Mouse (Mus musculus): Measurements from ENCODE around the gene Lypd5.

The Lypd5 gene

DNA sequence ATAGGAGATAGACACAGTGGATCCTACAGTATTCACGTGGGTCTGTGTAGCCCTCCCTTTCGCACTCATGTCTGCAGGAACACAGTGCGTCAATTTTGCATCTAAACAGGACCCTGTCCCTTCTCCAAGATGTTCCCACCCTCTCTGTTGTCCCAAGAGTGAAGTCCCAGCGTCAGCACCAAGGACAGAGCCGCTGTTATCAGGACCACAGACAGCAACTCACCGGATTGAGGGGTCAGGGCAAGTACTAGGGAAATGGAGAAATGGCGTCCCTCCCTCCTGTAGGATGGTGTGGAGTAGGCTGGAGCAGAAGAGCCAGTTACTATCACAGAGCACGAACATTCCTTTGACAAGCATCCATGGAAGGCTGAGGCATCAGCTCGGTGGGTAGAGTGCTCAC is 10.3 kb downstream of the Lypd5 start:
- DNase-seq (ENCODE audit: extremely low spot score, low spot score): peak; percentile 61

DNA sequence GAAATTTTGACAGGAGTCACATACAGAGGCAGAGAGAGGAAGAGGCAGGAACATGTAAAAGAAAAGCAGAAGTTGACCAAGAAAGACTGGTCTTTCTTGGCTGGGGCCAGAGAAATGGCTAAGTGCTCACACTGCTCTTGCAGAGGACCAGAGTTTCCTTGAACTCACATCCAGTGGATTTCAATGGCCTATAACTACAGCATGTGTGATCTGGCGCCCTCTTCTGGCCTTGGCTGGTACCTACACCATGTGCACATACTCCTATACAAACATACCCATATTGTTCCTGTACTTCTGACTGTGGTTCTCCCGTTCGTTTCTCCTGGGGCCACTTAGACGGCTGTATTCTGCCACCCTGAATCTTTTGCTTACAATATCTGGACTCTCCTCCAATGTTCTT is 12.0 kb downstream of the Lypd5 start:
- DNase-seq (ENCODE audit: extremely low spot score, low spot score): no peak

DNA sequence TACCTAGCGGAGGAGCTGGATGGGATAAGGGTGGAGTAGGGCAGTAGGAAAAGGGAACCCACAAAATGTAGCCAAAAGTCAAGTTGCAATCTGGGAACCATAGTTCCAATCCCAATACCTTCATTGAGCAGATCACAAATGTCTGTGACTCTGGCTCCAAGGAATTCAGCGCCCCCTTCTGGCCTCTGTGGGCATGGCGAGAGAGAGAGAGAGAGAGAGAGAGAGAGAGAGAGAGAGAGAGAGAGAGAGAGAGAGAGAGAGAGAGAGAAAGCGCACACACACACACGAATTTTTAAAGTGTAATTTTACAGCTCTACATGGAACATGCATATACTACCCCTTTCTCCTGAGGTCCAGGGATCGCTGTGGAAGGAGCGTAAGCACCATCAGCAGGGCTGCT is 14.2 kb downstream of the Lypd5 start:
- no peak for DNase-seq (ENCODE audit: extremely low spot score, low spot score)

DNA sequence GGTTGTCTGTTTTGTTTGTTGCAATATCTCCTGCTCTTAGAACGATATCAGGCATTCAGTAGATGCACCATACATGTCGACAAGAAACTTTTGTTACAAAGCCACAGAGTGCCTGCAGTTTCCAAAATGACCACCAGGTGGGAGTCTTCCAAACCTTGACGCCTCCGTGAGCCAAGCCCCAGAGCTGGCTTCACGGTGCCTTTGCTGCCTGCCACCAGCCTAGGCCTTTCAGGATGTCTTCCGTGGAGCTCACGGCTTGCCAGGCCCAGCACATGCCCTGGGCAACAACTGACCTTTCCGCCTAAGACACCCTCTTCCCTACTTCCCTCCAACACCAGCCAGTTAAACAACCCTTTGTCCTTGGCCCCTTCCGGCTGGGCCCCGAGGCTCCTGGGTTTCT is 15.8 kb downstream of the Lypd5 start:
- peak; percentile 83 for DNase-seq (ENCODE audit: extremely low spot score, low spot score)

DNA sequence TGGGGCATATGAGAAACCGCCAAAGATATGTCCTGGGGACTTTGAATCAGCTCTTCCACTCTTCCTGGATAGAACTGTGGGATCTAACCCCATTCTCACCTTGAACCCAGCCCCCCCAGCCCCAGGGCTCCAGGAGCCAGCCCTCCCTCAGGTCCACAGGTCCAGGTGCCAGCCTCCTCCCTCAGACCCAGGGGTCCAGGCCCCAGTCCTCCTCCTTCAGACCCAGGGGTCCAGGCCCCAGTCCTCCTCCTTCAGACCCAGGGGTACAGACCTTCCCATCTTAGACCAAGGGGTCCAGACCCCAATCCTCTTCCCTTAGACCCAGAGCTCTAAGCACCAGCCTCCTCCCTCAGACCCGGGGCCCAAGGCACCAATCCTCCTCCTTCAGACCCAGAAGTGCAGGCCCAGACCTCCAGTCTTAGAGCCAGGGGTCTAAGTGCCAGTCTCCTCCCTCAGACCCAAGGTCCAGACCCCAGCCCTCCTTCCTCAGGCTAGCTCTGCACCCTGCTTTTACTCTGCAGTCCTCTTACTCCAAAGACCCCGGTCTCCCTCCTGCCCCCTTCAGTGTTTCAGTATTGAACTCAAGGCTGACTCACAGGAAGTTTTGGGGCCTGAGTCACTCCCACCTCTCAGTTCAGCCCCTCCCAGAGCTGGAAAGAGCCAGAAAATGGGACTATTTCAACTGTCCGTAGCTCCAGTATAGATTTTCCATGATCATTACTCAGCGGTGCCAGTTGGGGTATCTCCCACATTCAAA is 16.4 kb downstream of the Lypd5 start:
- DNase-seq (ENCODE audit: extremely low spot score, low spot score): no peak

DNA sequence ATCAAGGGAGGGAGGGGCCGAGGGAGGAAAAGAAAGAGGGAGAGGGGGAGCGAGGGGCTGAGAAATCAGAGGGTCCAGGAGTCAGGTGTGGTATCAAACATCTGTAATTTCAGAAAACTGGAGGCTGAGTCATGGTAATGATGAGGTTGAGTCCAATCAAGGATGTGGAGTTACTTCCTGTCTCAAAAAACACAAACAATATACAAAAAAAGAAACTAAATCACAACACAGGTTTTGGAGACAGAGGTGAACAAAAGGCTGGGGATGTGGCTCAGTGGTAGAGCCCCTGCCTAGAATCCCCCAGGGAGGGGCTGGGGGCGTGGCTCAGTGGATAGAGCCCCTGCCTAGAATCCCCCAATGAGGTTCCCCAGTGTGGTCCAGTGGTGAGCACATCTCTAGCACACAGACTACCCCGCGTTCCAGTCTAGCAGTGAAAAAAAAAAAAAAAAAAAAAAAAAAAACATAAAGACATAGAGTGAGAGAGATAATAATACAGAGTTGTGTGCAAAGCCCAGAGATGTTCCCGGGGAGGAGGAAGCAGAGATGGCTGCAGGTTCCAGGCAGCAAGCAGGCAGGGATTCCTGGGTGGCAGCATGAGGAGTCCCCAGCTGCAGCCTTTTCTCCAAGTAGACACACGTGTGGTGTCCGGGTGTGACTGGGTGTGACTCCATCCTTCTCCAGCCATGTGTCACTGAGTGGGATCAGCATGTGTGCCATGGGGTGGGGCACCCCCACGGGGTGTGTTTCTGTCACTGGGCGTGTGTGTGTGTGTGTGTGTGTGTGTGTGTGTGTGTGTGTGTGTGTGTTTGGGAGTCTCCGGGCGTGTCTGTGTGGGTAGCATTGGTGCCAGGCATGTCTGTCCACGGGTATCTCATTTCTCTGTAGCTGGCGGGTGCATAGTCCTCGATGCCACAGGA is 18.0 kb downstream of the Lypd5 start:
- no peak for DNase-seq (ENCODE audit: extremely low spot score, low spot score)

DNA sequence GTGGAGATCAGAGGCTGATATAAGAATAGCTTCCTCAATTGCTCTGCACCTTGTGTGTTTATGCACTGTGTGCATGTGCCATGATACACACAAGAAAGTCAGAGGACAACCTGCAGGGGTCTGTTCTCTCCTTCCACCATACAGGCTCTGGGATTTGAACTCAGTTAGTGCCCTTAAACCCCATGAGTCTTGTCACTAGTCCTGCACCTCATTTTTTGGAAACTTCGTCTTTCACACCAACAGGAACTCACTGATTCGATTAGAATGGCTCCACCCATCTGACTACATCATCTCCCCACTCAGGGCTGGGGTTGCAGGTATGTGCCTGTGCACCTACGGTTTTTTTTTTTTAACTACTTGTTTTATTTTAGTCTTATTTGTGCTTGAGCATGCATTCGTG is 19.2 kb downstream of the Lypd5 start:
- DNase-seq (ENCODE audit: extremely low spot score, low spot score): no peak

DNA sequence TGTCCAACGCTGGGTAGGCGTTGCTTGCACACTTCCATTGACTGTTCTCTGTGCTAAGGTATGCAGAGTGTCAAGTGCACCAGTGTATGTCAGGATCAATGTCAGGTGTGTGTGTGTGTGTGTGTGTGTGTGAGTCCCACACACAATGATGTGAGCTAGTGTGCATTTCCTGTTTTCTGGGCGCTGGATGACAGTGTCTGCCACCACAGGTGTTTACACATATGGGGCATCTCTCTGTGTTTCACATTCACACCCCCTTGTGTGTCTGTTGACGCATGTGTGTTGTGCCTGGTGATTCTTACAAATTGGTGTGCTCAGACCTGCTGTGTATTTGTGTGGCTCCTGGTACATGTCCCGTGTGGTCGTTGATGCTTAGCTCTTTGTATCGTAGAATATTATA is 19.9 kb downstream of the Lypd5 start:
- no peak for DNase-seq (ENCODE audit: extremely low spot score, low spot score)

DNA sequence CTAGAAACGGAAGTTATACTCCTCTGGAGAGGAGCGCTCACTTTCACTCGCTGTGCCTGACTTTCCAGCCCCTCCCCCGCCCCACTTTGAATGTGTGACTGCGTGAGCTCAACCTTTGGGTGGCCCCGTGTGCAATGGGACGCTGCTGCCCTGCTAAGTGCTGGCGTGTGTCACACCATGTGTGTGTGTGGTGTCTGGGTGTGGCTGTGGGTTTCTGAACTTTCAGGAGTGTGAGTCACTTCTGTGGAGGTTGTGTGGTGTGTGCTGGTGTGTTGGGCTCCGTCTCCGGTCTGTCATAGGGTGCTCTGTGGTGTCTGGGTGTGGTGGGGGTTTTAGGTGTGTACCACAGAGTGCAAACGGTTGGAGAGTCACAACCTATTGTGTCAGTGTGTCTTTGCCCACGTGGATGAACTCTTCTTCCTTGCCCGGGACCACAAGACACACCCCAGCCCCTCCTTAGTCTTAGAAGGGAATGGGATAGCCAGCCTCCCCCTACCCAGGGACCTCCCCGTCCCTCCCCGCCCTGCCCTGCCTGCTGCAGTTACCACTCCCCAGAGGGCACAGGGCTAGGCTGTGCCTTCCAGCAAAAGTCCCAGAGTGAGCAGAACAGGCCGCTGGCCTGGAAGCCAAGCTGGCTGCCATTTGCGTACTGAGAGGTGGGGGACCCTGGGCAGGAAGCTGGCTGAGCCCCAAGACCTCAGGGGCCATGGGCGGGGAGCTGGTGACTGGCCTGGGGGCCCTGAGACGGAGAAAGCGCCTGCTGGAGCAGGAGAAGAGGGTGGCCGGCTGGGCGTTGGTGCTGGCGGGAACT is 20.9 kb downstream of the Lypd5 start, which contains the start of gene Kcnn4:
Gene Kcnn4 (plus strand): TSS at position 533 of the 811 bp plus-strand sequence.
- DNase-seq (ENCODE audit: extremely low spot score, low spot score): no peak

DNA sequence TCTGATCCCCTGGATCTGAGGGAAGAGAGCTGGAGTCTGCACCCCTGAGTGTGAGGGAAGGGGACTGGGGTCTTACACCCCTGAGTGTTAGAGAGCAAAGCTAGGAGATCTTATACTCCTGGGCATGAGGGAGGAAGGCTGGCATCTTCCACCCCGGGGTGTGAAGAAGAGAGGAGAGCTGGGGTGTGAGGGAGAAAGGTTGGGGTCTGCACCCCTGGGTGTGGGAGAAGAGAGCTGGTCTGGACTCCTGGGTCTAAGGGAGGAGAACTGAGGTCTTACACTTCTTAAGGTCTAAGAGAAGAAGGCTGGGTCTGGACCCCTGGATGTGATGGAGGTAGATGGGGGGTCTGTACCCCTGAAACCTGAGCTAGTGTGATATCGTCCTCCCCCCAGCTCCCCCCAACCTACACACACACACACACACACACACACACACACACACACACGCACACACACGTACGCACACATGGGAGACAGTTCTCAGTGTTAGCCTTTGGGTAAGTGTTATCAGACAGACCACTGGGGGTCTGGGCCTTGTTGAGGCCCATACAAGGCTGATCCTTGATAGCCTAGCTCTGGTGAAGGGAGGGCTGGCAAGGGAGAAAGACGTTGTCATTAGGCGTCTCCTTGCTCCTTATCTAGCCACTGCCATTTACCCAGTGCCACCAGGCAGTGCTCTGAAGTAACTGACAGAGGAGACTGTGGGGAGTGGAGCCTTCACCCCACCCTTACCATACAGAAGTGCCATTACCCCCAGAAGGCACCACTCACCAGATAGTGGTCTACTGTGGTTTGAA is 22.2 kb downstream of the Lypd5 start:
- DNase-seq (ENCODE audit: extremely low spot score, low spot score): no peak

DNA sequence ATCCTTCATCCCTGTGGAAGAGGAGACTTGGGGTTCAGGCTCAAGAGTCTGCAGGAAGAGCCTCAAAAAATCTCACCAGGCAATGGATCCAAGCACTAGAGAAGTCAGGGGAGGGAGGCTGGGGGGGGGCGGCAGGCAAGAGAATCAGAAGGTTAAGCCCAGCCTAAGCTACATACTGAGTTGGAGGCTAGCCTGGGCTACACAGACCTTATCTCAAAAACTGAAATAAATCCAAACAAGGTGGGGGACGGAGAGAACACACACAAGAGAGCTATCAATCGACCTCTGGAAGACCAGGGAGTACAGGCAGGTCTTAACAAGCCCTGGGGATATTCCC is 22.8 kb downstream of the Lypd5 start:
- no peak for DNase-seq (ENCODE audit: extremely low spot score, low spot score)

DNA sequence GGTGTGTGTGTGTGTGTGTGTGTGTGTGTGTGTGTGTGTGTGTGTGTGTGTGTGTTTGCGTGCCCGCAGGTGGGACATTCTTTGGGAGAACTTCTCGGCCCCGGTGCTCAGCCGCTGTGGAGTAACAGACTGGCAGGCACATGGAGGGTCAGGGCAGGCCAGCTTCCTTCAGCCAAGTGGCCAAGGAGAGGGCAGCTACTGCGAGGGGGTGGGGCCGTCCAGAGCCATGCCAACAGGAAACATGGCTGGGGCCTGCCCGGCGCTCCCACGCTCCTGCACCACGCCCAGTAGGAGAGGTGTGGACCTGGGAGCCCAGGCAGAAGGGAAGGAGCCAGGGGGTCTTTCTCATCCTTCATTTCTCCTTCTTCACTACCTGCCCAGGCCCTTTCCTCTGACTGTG is 23.3 kb downstream of the Lypd5 start:
- no peak for DNase-seq (ENCODE audit: extremely low spot score, low spot score)

DNA sequence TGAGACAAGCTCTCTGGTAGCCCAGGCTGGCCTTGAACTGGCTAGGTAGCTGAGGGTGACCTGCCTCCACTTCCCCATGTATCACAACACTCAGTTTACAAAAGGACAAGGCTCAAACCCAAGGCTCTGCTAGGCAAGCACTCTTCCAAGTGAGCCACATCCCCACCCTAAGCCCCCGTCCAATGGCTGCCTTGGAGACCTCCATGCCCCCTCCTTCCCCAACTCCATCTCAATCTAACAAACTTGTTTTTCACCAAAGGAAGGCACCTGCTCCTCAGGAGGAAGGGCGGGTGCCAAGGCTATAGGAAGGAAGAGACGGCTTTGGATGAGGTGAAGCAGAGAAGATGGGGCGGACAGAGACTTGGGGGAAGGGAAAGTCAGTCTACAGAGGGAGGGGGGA is 23.8 kb downstream of the Lypd5 start:
- no peak for DNase-seq (ENCODE audit: extremely low spot score, low spot score)

DNA sequence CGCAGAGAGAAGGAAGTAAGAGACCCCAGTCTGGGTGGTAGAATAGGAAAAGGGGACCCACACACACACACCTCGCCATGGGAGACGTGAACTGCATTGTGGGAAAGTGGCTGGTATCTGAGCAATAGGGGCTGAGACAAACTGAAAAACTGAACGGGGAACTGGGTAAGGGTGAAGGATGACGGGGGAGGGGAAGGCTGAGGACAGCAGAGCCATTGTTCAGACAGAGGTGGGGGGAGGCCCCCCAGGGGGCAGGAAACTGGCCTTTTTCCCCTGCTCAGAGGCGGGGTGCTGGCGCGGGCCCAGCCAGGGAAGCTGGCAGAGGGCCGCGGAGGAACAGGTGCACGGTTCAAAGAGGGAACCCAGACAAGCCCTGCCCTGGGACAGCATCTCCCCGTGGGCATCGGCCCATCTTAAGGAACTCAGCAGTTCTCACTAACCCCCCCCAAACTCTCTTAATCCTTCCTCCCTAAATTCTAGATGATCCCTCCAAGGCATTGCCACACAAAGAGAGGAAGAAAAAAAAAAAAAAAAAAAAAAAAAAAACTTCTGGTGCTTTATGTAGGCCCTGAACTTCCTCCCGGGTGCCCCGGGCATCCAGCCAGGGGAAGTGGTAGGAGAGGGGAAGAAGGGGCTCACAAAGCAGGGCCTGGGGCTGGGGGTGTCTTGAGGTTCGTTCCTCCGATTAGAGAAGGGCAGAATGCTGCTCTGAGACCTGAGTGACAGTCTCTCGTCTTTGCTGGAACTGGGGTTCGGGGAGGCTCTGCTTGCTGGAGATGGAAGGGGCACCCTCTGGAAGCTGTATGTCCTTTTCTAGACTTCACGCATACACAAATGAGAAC is 24.8 kb downstream of the Lypd5 start:
- no peak for DNase-seq (ENCODE audit: extremely low spot score, low spot score)

DNA sequence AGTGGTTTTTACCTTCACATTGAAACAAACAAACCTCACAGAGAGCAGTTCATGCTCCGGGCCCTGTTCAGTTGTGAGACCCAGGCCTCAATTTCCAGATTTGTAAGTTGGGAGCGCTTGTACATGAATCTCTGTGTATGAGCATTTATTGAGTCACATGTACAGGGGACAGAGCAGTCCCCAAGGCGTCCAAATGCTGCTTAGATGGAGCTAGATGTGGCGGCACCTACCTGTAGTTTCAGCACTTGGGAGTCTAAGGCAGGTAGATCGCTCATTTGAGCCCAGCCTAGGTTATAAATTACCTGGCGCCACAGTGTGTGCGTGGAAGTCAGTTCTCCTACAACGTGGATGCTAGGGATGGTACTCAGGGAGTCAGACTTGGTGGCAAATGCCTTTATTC is 27.5 kb downstream of the Lypd5 start:
- no peak for DNase-seq (ENCODE audit: extremely low spot score, low spot score)

DNA sequence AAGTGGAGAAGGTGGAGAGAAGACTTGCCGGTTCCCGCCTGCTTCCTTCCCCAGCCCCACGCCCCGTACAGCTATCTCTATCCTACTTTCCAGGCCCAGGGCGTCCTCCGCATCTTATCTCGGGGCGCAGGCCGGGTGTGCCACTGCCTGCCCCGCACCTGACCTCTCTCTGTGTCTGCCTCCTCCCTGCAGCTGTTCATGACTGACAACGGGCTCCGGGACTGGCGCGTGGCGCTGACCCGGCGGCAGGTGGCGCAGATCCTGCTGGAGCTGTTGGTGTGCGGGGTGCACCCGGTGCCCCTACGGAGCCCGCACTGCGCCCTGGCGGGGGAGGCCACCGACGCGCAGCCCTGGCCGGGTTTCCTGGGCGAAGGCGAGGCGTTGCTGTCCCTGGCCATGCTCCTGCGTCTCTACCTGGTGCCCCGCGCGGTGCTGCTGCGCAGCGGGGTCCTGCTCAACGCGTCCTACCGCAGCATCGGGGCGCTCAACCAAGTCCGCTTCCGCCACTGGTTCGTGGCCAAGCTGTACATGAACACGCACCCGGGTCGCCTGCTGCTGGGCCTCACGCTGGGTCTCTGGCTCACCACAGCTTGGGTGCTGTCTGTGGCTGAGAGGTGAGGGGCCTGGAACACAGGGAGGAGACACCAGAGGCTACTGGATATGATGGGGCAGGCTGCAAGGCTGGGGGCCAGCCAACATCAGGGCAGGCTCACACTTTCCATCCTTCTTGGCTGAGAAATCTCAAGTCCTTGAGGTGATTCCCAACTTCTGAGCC is 28.3 kb downstream of the Lypd5 start:
- peak; percentile 56 for DNase-seq (ENCODE audit: extremely low spot score, low spot score)

DNA sequence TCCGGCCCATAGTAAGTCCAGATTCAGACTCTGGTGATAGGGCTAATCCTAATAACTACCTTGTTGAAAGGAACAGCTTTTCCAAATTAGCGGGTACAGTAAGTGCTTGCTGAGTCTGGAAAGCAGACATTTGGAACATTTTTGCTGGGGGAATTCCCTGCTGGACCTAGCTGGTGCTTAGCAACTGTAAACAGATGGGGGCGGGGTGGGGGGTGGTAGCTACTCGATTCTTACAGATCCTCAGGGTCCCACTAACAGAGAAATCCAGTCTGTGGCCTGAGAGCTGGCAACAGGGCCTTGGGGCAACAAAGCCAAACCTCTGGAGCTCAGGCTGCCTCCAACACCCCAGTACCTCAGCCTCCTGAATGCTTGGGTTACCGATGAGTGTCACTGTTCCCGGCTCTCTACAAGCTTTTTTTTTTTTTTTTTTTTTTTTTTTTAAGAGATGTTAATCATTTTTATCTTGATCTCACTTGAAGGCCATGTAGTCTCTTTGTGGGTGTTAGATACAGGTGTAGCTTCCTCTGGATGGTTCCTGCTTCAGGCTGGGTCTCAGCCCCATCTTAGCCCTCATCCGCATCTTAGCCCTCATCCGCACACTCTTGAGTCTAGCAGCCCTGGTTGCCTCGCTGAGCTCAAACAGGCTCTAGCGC is 29.2 kb downstream of the Lypd5 start:
- DNase-seq (ENCODE audit: extremely low spot score, low spot score): no peak

DNA sequence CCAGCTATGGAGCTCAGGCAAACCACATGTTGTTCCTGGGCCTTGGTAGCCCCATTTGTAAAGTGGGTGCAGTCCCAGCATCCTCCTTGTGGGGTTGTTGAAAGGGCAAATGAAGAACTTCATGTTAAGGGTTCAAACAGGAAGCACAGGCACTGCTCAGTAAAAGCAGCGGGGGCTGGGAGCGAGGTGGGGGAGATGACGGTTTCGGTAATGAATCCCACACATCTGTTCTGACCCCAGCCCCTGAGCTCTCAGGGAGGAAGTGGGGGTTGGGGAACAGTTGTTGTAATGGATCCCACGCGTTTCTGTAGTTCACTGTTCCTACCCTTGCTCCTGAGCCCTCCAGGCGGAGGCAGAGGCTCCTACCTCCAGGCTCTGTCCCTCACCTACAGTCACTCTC is 30.9 kb downstream of the Lypd5 start:
- DNase-seq (ENCODE audit: extremely low spot score, low spot score): no peak

DNA sequence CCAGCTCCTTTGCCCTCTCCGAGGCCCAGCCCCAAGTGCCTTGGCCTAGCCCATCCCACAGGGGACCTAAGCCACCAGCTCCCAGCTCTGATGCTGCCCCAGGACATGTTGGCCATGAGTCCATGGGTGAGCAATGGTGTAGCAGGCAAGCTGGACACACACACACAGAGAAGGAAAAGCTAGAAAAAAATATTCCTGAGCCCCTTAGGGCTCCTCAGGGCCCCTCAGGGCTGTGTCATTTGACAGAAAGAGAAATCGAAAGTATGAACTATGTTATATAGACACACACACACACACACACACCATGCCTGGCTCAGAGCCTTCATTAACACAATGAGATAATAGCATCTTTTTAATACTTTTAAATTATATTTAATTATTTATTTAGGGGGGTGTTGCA is 31.4 kb downstream of the Lypd5 start:
- DNase-seq (ENCODE audit: extremely low spot score, low spot score): no peak

All from neural tube, embryonic 10.5 days (tissue).